Mouse (Mus musculus): Measurements from ENCODE around the gene Rps18. TPM values are rescaled to one million over a fixed set of nuclear protein-coding genes. Genes with fewer than 3 reads are reported as not detected.

The Rps18 gene
- polyA plus RNA-seq, 1 experiment from 2014 or later, result 856 TPM

DNA sequence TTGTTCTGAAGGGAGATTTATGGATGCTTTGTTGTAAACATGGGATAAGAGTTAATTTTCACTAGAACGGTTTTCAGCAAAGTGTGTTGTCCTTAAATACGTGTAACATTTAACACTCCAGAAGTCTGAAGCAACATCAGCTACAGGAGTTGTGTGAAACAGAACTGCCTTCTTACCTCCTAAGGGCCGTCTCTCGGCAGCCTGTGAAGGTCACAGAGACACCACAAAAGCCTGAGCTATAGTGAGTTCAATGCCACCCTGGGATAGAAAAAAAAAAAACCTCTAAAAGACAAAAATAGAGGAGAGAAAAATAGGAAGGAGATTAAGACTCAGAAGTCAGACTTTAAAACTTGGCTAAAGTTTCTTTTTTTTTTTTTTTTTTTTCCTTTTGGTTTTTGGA, 53.7 kb downstream of the Rps18 start:
- H3K9ac ChIP-seq, result no peak overlapping the region
- no peak for ATAC-seq (ENCODE audit: insufficient number of reproducible peaks, low FRiP score)
- H3K27me3 ChIP-seq (replicated peaks), result no peaks in the 10 kb centered on the region
- 0 out of 2 replicates have a peak overlapping the region, but pooled peaks have one; percentile 66 for H3K27ac ChIP-seq (ENCODE audit: poor library complexity, severe bottlenecking)
- H3K36me3 ChIP-seq, result no peaks in the 10 kb centered on the region
- WGBS, result 56% methylated on average over 4 of the region's 4 CpGs
- no peaks in the 10 kb centered on the region for H3K9me3 ChIP-seq (replicated peaks)
- peaks cover 7% of the 10 kb centered on the region; the same call in 1 of the 2 replicates for H3K4me1 ChIP-seq (replicated peaks)
- H3K4me2 ChIP-seq, result no peak overlapping the region
- no peak overlapping the region for H3K4me3 ChIP-seq

Other genes with a start within 250 kb of the Rps18 start
- 76.5 and 79.5 TPM in 2 replicates for gene March2, start 237.3 kb downstream of the Rps18 start, polyA plus RNA-seq (2016; fragmentation: Nextera tagmentation; extraction: Ambion mirVana)
- gene Rab11b, start 195.5 kb downstream of the Rps18 start, polyA plus RNA-seq (2016; fragmentation: Nextera tagmentation; extraction: Ambion mirVana), result 285 and 287 TPM in 2 replicates
- gene Angptl4, start 174.2 kb downstream of the Rps18 start, polyA plus RNA-seq (2016; fragmentation: Nextera tagmentation; extraction: Ambion mirVana), result 6.9 and 7.5 TPM in 2 replicates
- gene Kank3, start 145.5 kb downstream of the Rps18 start, polyA plus RNA-seq (2016; fragmentation: Nextera tagmentation; extraction: Ambion mirVana), result 39.0 and 43.9 TPM in 2 replicates
- 570 and 574 TPM in 2 replicates for gene Rps28, start 131.4 kb downstream of the Rps18 start, polyA plus RNA-seq (2016; fragmentation: Nextera tagmentation; extraction: Ambion mirVana)
- gene Ndufa7, start 131.4 kb downstream of the Rps18 start, polyA plus RNA-seq (2016; fragmentation: Nextera tagmentation; extraction: Ambion mirVana), result 431 and 466 TPM in 2 replicates
- gene Cd320, start 112.9 kb downstream of the Rps18 start, polyA plus RNA-seq (2016; fragmentation: Nextera tagmentation; extraction: Ambion mirVana), result 41.5 and 43.8 TPM in 2 replicates
- gene Gm7029, start 82.2 kb downstream of the Rps18 start, polyA plus RNA-seq (2016; fragmentation: Nextera tagmentation; extraction: Ambion mirVana), result not detected in 2 replicates
- 3.5 and 5.5 TPM in 2 replicates for gene Kifc1, start 65.3 kb downstream of the Rps18 start, polyA plus RNA-seq (2016; fragmentation: Nextera tagmentation; extraction: Ambion mirVana)
- 0.24 and 0.29 TPM in 2 replicates for gene Platr17, start 50.9 kb downstream of the Rps18 start, polyA plus RNA-seq (2016; fragmentation: Nextera tagmentation; extraction: Ambion mirVana)
- 36.8 and 39.0 TPM in 2 replicates for gene Daxx, start 46.6 kb downstream of the Rps18 start, polyA plus RNA-seq (2016; fragmentation: Nextera tagmentation; extraction: Ambion mirVana)
- 29.4 and 32.5 TPM in 2 replicates for gene Tapbp, start 40.1 kb downstream of the Rps18 start, polyA plus RNA-seq (2016; fragmentation: Nextera tagmentation; extraction: Ambion mirVana)
- 17.0 and 17.7 TPM in 2 replicates for gene Zbtb22, start 40.1 kb downstream of the Rps18 start, polyA plus RNA-seq (2016; fragmentation: Nextera tagmentation; extraction: Ambion mirVana)
- 46.3 and 48.4 TPM in 2 replicates for gene Rgl2, start 26.5 kb downstream of the Rps18 start, polyA plus RNA-seq (2016; fragmentation: Nextera tagmentation; extraction: Ambion mirVana)
- 127 and 129 TPM in 2 replicates for gene Pfdn6, start 15.7 kb downstream of the Rps18 start, polyA plus RNA-seq (2016; fragmentation: Nextera tagmentation; extraction: Ambion mirVana)
- 25.3 and 26.5 TPM in 2 replicates for gene Wdr46, start 15.3 kb downstream of the Rps18 start, polyA plus RNA-seq (2016; fragmentation: Nextera tagmentation; extraction: Ambion mirVana)
- gene B3galt4, start 4.5 kb downstream of the Rps18 start, polyA plus RNA-seq (2016; fragmentation: Nextera tagmentation; extraction: Ambion mirVana), result 7.2 and 7.4 TPM in 2 replicates
- 43.0 and 43.9 TPM in 2 replicates for gene Vps52, start 189 bp downstream of the Rps18 start, polyA plus RNA-seq (2016; fragmentation: Nextera tagmentation; extraction: Ambion mirVana)
- gene H2-K1, start 44.3 kb upstream of the Rps18 start, polyA plus RNA-seq (2016; fragmentation: Nextera tagmentation; extraction: Ambion mirVana), result 16.1 and 18.3 TPM in 2 replicates
- 14.9 and 16.5 TPM in 2 replicates for gene Ring1, start 68.7 kb upstream of the Rps18 start, polyA plus RNA-seq (2016; fragmentation: Nextera tagmentation; extraction: Ambion mirVana)
- 46.7 and 48.0 TPM in 2 replicates for gene H2-Ke6, start 72.1 kb upstream of the Rps18 start, polyA plus RNA-seq (2016; fragmentation: Nextera tagmentation; extraction: Ambion mirVana)
- 128 and 130 TPM in 2 replicates for gene Slc39a7, start 75.7 kb upstream of the Rps18 start, polyA plus RNA-seq (2016; fragmentation: Nextera tagmentation; extraction: Ambion mirVana)
- gene Rxrb, start 75.8 kb upstream of the Rps18 start, polyA plus RNA-seq (2016; fragmentation: Nextera tagmentation; extraction: Ambion mirVana), result 34.7 and 36.9 TPM in 2 replicates
- 0.48 and 0.83 TPM in 2 replicates for gene Col11a2, start 83.4 kb upstream of the Rps18 start, polyA plus RNA-seq (2016; fragmentation: Nextera tagmentation; extraction: Ambion mirVana)
- gene H2-Oa, start 136.3 kb upstream of the Rps18 start, polyA plus RNA-seq (2016; fragmentation: Nextera tagmentation; extraction: Ambion mirVana), result 0.26 and 0.37 TPM in 2 replicates
- 3.9 and 7.8 TPM in 2 replicates for gene H2-DMa, start 163.5 kb upstream of the Rps18 start, polyA plus RNA-seq (2016; fragmentation: Nextera tagmentation; extraction: Ambion mirVana)
- 89.4 and 90.6 TPM in 2 replicates for gene Brd2, start 166.6 kb upstream of the Rps18 start, polyA plus RNA-seq (2016; fragmentation: Nextera tagmentation; extraction: Ambion mirVana)
- 0.21 TPM in 1 of 2 replicates, not detected in the other for gene H2-DMb2, start 187.3 kb upstream of the Rps18 start, polyA plus RNA-seq (2016; fragmentation: Nextera tagmentation; extraction: Ambion mirVana)
- 0.33 and 0.41 TPM in 2 replicates for gene H2-DMb1, start 197.1 kb upstream of the Rps18 start, polyA plus RNA-seq (2016; fragmentation: Nextera tagmentation; extraction: Ambion mirVana)
- gene Tap1, start 231.6 kb upstream of the Rps18 start, polyA plus RNA-seq (2016; fragmentation: Nextera tagmentation; extraction: Ambion mirVana), result 1.1 TPM in 2 replicates
- gene Psmb9, start 231.8 kb upstream of the Rps18 start, polyA plus RNA-seq (2016; fragmentation: Nextera tagmentation; extraction: Ambion mirVana), result 0.59 and 0.91 TPM in 2 replicates
- gene Psmb8, start 241.7 kb upstream of the Rps18 start, polyA plus RNA-seq (2016; fragmentation: Nextera tagmentation; extraction: Ambion mirVana), result 1.9 and 2.0 TPM in 2 replicates
- 1.3 and 1.7 TPM in 2 replicates for gene Tap2, start 247.5 kb upstream of the Rps18 start, polyA plus RNA-seq (2016; fragmentation: Nextera tagmentation; extraction: Ambion mirVana)

Data from heart, embryonic 12.5 days (tissue).